Mouse (Mus musculus) midbrain, embryonic 11.5 days (tissue): Measurements from ENCODE around the gene Eed. TPM values are rescaled to one million over a fixed set of nuclear protein-coding genes. Genes with fewer than 3 reads are reported as not detected.
A peak's percentile ranks its signal among the peaks of the same experiment; 100 is the strongest.

ENCODE experiments used
- ATAC-seq: fragments of 200-750 bp; cut with Nextera tagmentation; 2 replicates; pipeline ENCODE4 v1.8.0; 2017; ENCODE audit warnings: moderate TSS enrichment, moderate library complexity; ENCODE audit not compliant: low FRiP score
- DNase-seq: peaks from one replicate; pipeline ENCODE4 v3.0.0; 2015; ENCODE audit warnings: low spot score; ENCODE audit errors: missing footprints
- H3K27ac ChIP-seq: fragments of 300-500 bp; sonication (generic); 2 replicates; pipeline ENCODE4 v1.5.1; 2014; ENCODE audit warnings: low read depth, low read length
- H3K27me3 ChIP-seq: fragments of 300-500 bp; sonication (generic); 2 replicates; pipeline ENCODE4 v1.6.1; 2014; ENCODE audit warnings: mild to moderate bottlenecking, low read length, moderate library complexity, mixed read lengths; ENCODE audit not compliant: control insufficient read depth, insufficient read depth
- H3K36me3 ChIP-seq: fragments of 300-500 bp; sonication (generic); 2 replicates; pipeline ENCODE4 v1.6.1; 2014; ENCODE audit warnings: mild to moderate bottlenecking, low read length, moderate library complexity, mixed read lengths; ENCODE audit not compliant: control insufficient read depth, insufficient read depth
- H3K4me1 ChIP-seq: fragments of 300-500 bp; sonication (generic); 2 replicates; pipeline ENCODE4 v1.6.1; 2014; ENCODE audit warnings: low read length; ENCODE audit not compliant: control insufficient read depth, insufficient read depth
- H3K4me2 ChIP-seq: fragments of 300-500 bp; sonication (generic); 2 replicates; pipeline ENCODE4 v1.6.1; 2014; ENCODE audit warnings: mild to moderate bottlenecking, moderate library complexity
- H3K4me3 ChIP-seq: fragments of 300-500 bp; sonication (generic); 2 replicates; pipeline ENCODE4 v1.5.1; 2014; ENCODE audit warnings: low read depth, low read length
- H3K9ac ChIP-seq: fragments of 300-500 bp; sonication (generic); 2 replicates; pipeline ENCODE4 v1.6.1; 2014; ENCODE audit warnings: low read length
- H3K9me3 ChIP-seq: fragments of 300-500 bp; sonication (generic); 2 replicates; pipeline ENCODE4 v1.6.1; 2016; ENCODE audit warnings: low read length; ENCODE audit not compliant: control insufficient read depth
- WGBS: fragments of 180-500 bp; shearing (Covaris S2); extraction: QIAGEN DNeasy Blood & Tissue Kit; methylation state at CpG from one replicate; pipeline ENCODE4 v1.1.7; 2014; 5-methylcytosine and 5-hydroxymethylcytosine counted together
- polyA plus RNA-seq: library from polyadenylated mRNA; unstranded; fragments of >200 nt; fragmentation: Nextera tagmentation; extraction: Ambion mirVana; gene quantifications from 2 replicates; pipeline ENCODE4 v1.2.1, GENCODE M21; 2014

Gene Eed
- polyA plus RNA-seq, 1 experiment from 2014 or later, result 82.8 TPM

GRCm38 (mm10) chr7:89917776-89918175 lies 63.0 kb downstream of the Eed start:
- Histone ChIP-seq H3K9me3 (no peaks in the 10 kb centered on the region), H3K36me3 (peaks cover 4% of the 10 kb centered on the region; the same call in 1 of the 2 replicates), H3K4me1 (no peaks in the 10 kb centered on the region), H3K9ac (no peak overlapping the region), H3K4me2 (no peak overlapping the region), H3K27me3 (no peaks in the 10 kb centered on the region), H3K27ac (no peak overlapping the region), H3K4me3 (no peak overlapping the region)
- ATAC-seq (no peak), DNase-seq (no peak)
- WGBS, result 94% methylated on average over 4 of the region's 4 CpGs

DNA sequence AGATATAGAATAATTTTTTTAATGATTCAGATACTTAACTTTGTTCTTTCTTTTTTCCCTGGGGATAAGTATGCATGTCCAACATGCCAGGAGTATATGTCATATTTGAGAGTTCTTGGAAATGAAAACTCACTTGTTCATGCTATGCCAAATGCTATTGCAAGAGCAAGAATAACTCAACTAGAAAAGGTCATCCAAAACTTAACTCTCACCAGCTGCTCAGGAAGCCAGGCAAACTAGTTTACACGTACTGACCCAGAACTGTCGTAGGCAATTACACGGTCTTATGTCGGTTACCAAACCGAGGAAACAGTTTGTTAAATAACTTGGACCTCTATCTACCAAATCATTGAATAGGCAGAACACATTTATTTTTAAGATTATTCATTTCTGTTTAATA lies 64.1 kb downstream of the Eed start:
- no peak for DNase-seq
- no peak overlapping the region for H3K4me2 ChIP-seq
- WGBS, result 81% methylated on average over 5 of the region's 5 CpGs
- H3K27me3 ChIP-seq, result no peaks in the 10 kb centered on the region
- no peaks in the 10 kb centered on the region for H3K9me3 ChIP-seq
- no peak overlapping the region for H3K27ac ChIP-seq
- H3K4me1 ChIP-seq, result no peaks in the 10 kb centered on the region
- no peak overlapping the region for H3K9ac ChIP-seq
- ATAC-seq, result no peak
- no peak overlapping the region for H3K4me3 ChIP-seq
- peaks cover 4% of the 10 kb centered on the region; the same call in 1 of the 2 replicates for H3K36me3 ChIP-seq

- H3K27me3 ChIP-seq, result no peaks in the 10 kb centered on the region
- DNase-seq, result no peak
- peaks cover 2% of the 10 kb centered on the region; the same call in 1 of the 2 replicates for H3K36me3 ChIP-seq
- ATAC-seq, result 0 out of 2 replicates have a peak, but pooled peaks have one; percentile 11
- no peak overlapping the region for H3K9ac ChIP-seq
- no peak overlapping the region for H3K27ac ChIP-seq
- H3K4me2 ChIP-seq, result no peak overlapping the region
- no peak overlapping the region for H3K4me3 ChIP-seq
- WGBS, result 93% methylated on average over 3 of the region's 3 CpGs
- H3K9me3 ChIP-seq, result no peaks in the 10 kb centered on the region
- no peaks in the 10 kb centered on the region for H3K4me1 ChIP-seq
Measured at GRCm38 (mm10) chr7:89913432-89914158, 67.2 kb downstream of the Eed start.

DNA sequence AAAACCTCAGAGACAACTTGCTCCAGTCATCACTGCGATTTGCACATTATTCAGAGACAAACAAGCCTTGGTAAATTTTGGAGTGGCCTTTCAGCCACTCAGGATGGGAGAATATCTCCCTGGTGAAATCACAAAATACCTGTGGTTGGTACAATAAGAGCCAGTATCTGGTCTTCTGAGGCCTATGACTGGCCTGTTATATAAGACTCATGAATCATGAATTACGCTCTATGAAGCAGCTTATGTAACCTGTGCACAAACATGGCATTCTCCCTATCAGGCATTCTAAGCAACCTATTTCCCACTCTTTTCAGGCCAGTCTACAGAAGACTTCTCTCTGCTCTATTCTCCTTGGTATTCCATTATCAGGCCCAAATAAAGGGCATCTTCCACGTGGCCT lies 68.4 kb downstream of the Eed start:
- 90% methylated on average over 3 of the region's 3 CpGs for WGBS
- Histone ChIP-seq H3K27ac (no peak overlapping the region), H3K4me1 (no peaks in the 10 kb centered on the region), H3K27me3 (no peaks in the 10 kb centered on the region), H3K9me3 (no peaks in the 10 kb centered on the region), H3K9ac (no peak overlapping the region), H3K4me2 (no peak overlapping the region), H3K36me3 (peaks cover under 1% of the 10 kb centered on the region; the same call in 1 of the 2 replicates), H3K4me3 (no peak overlapping the region)
- no peak for ATAC-seq
- no peak for DNase-seq

DNA sequence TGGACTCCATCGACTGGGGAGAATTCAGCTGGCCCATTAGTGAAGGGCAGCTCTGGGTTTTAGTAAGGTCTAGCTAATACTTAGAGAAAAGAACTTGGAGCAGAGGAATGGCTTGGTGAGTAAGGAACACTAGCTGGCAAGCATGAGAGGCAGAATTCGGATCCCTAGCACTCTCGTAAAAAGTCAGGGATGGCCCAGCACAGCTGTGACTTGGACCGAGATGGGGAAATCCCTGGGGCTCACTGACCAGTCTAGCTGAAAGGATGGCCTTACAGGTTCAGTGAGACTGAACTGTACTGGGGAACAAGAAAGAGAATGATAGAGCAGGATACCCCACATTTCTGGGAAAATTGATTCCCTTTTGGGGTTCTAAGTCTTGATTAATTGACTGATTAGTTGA lies 71.1 kb downstream of the Eed start:
- Histone ChIP-seq H3K27ac (no peak overlapping the region), H3K36me3 (no peaks in the 10 kb centered on the region), H3K9me3 (no peaks in the 10 kb centered on the region), H3K27me3 (no peaks in the 10 kb centered on the region), H3K4me1 (no peaks in the 10 kb centered on the region), H3K4me3 (no peak overlapping the region), H3K9ac (no peak overlapping the region), H3K4me2 (no peak overlapping the region)
- DNase-seq (no peak), ATAC-seq (no peak)
- WGBS, result 81% methylated on average over 4 of the region's 4 CpGs

GRCm38 (mm10) chr7:89908899-89909621 lies 71.7 kb downstream of the Eed start:
- Histone ChIP-seq H3K27me3 (no peaks in the 10 kb centered on the region), H3K36me3 (no peaks in the 10 kb centered on the region), H3K4me1 (no peaks in the 10 kb centered on the region), H3K4me2 (no peak overlapping the region), H3K9me3 (no peaks in the 10 kb centered on the region), H3K9ac (no peak overlapping the region), H3K4me3 (no peak overlapping the region), H3K27ac (no peak overlapping the region)
- ATAC-seq (no peak), DNase-seq (no peak)
- WGBS, result 80% methylated on average over 20 of the region's 20 CpGs

- WGBS, result 67% methylated on average over 7 of the region's 7 CpGs
- DNase-seq (no peak), ATAC-seq (no peak)
- Histone ChIP-seq H3K9ac (no peak overlapping the region), H3K27me3 (no peaks in the 10 kb centered on the region), H3K27ac (no peak overlapping the region), H3K4me1 (no peaks in the 10 kb centered on the region), H3K36me3 (no peaks in the 10 kb centered on the region), H3K9me3 (no peaks in the 10 kb centered on the region), H3K4me2 (no peak overlapping the region), H3K4me3 (no peak overlapping the region)
Measured at GRCm38 (mm10) chr7:89908421-89908820, 72.4 kb downstream of the Eed start.

GRCm38 (mm10) chr7:89907950-89908349 lies 72.8 kb downstream of the Eed start:
- no peak overlapping the region for H3K27ac ChIP-seq
- no peak overlapping the region for H3K9ac ChIP-seq
- no peak overlapping the region for H3K4me2 ChIP-seq
- no peaks in the 10 kb centered on the region for H3K36me3 ChIP-seq
- ATAC-seq (peak; percentile 45), DNase-seq (peak; percentile 98)
- no peaks in the 10 kb centered on the region for H3K9me3 ChIP-seq
- H3K4me1 ChIP-seq, result peaks cover 2% of the 10 kb centered on the region; the same call in 1 of the 2 replicates
- H3K27me3 ChIP-seq, result no peaks in the 10 kb centered on the region
- no peak overlapping the region for H3K4me3 ChIP-seq
- WGBS, result 20% methylated on average over 8 of the region's 8 CpGs
